Mouse (Mus musculus): ENCODE measurements around the gene Cggbp1. TPM values are rescaled to one million over a fixed set of nuclear protein-coding genes. Genes with fewer than 3 reads are reported as not detected.

Gene Cggbp1
- polyA plus RNA-seq, 1 experiment from 2014 or later, result 36.2 TPM

GRCm38 (mm10) chr16:64830291-64830690 lies 21.5 kb upstream of the Cggbp1 start:
- no peaks in the 10 kb centered on the region for H3K27me3 ChIP-seq (ENCODE audit: control insufficient read depth, insufficient read depth, low read length)
- H3K9ac ChIP-seq (ENCODE audit: low read length), result no peak overlapping the region
- no peaks in the 10 kb centered on the region for H3K36me3 ChIP-seq (ENCODE audit: control insufficient read depth, insufficient read depth, low read length)
- no peak for ATAC-seq (ENCODE audit: low FRiP score, low TSS enrichment)
- no peak overlapping the region for H3K4me2 ChIP-seq (replicated peaks; ENCODE audit: low read depth)
- 83% methylated on average over 15 of the region's 15 CpGs for WGBS
- DNase-seq (ENCODE audit: low spot score), result no peak
- no peak overlapping the region for H3K27ac ChIP-seq (replicated peaks)
- TF ChIP-seq EP300 (optimal IDR thresholded peaks at IDR 0.05) (no peak), CTCF (IDR thresholded peaks at IDR 0.05; ENCODE audit: low read depth) (no peak)
- no peaks in the 10 kb centered on the region for H3K9me3 ChIP-seq (ENCODE audit: control insufficient read depth, low read length)
- no peak overlapping the region for H3K4me3 ChIP-seq (ENCODE audit: low read depth, low read length)
- no peaks in the 10 kb centered on the region for H3K4me1 ChIP-seq (replicated peaks; ENCODE audit: control insufficient read depth, insufficient read depth)

- ATAC-seq (ENCODE audit: low FRiP score, low TSS enrichment) (no peak), DNase-seq (ENCODE audit: low spot score) (no peak)
- Histone ChIP-seq H3K9ac (ENCODE audit: low read length) (no peak overlapping the region), H3K27ac (replicated peaks) (no peak overlapping the region), H3K4me1 (replicated peaks; ENCODE audit: control insufficient read depth, insufficient read depth) (no peaks in the 10 kb centered on the region), H3K4me3 (ENCODE audit: low read depth, low read length) (no peak overlapping the region), H3K9me3 (ENCODE audit: control insufficient read depth, low read length) (no peaks in the 10 kb centered on the region), H3K36me3 (ENCODE audit: control insufficient read depth, insufficient read depth, low read length) (no peaks in the 10 kb centered on the region), H3K4me2 (replicated peaks; ENCODE audit: low read depth) (no peak overlapping the region), H3K27me3 (ENCODE audit: control insufficient read depth, insufficient read depth, low read length) (no peaks in the 10 kb centered on the region)
- WGBS, result 73% methylated on average over 1 of the region's 1 CpGs
- TF ChIP-seq EP300 (optimal IDR thresholded peaks at IDR 0.05) (no peak), CTCF (IDR thresholded peaks at IDR 0.05; ENCODE audit: low read depth) (no peak)
Observed at GRCm38 (mm10) chr16:64835996-64836545, 15.7 kb upstream of the Cggbp1 start.

- Histone ChIP-seq H3K9me3 (ENCODE audit: control insufficient read depth, low read length) (no peaks in the 10 kb centered on the region), H3K4me3 (ENCODE audit: low read depth, low read length) (no peak overlapping the region), H3K4me2 (replicated peaks; ENCODE audit: low read depth) (no peak overlapping the region), H3K4me1 (replicated peaks; ENCODE audit: control insufficient read depth, insufficient read depth) (no peaks in the 10 kb centered on the region), H3K27me3 (ENCODE audit: control insufficient read depth, insufficient read depth, low read length) (no peaks in the 10 kb centered on the region), H3K9ac (ENCODE audit: low read length) (no peak overlapping the region), H3K27ac (replicated peaks) (no peak overlapping the region), H3K36me3 (ENCODE audit: control insufficient read depth, insufficient read depth, low read length) (no peaks in the 10 kb centered on the region)
- DNase-seq (ENCODE audit: low spot score) (no peak), ATAC-seq (ENCODE audit: low FRiP score, low TSS enrichment) (no peak)
- 95% methylated on average over 2 of the region's 2 CpGs for WGBS
- TF ChIP-seq EP300 (optimal IDR thresholded peaks at IDR 0.05), result no peak
- no peak for TF ChIP-seq CTCF (IDR thresholded peaks at IDR 0.05; ENCODE audit: low read depth)
Observed at GRCm38 (mm10) chr16:64836709-64837108, 15.1 kb upstream of the Cggbp1 start.

- no peak for DNase-seq (ENCODE audit: low spot score)
- no peaks in the 10 kb centered on the region for H3K27me3 ChIP-seq (ENCODE audit: control insufficient read depth, insufficient read depth, low read length)
- no peak overlapping the region for H3K9ac ChIP-seq (ENCODE audit: low read length)
- H3K4me3 ChIP-seq (ENCODE audit: low read depth, low read length), result no peak overlapping the region
- no peak for TF ChIP-seq CTCF (IDR thresholded peaks at IDR 0.05; ENCODE audit: low read depth)
- no peak for TF ChIP-seq EP300 (optimal IDR thresholded peaks at IDR 0.05)
- WGBS, result 84% methylated on average over 5 of the region's 5 CpGs
- no peak overlapping the region for H3K4me2 ChIP-seq (replicated peaks; ENCODE audit: low read depth)
- no peaks in the 10 kb centered on the region for H3K36me3 ChIP-seq (ENCODE audit: control insufficient read depth, insufficient read depth, low read length)
- H3K4me1 ChIP-seq (replicated peaks; ENCODE audit: control insufficient read depth, insufficient read depth), result no peaks in the 10 kb centered on the region
- no peak overlapping the region for H3K27ac ChIP-seq (replicated peaks)
- no peak for ATAC-seq (ENCODE audit: low FRiP score, low TSS enrichment)
- H3K9me3 ChIP-seq (ENCODE audit: control insufficient read depth, low read length), result no peaks in the 10 kb centered on the region
Observed at GRCm38 (mm10) chr16:64841481-64842373, 10.1 kb upstream of the Cggbp1 start.

- no peaks in the 10 kb centered on the region for H3K27me3 ChIP-seq (ENCODE audit: control insufficient read depth, insufficient read depth, low read length)
- no peak overlapping the region for H3K4me3 ChIP-seq (ENCODE audit: low read depth, low read length)
- ATAC-seq (ENCODE audit: low FRiP score, low TSS enrichment), result no peak
- H3K27ac ChIP-seq (replicated peaks), result no peak overlapping the region
- no peak overlapping the region for H3K4me2 ChIP-seq (replicated peaks; ENCODE audit: low read depth)
- no peaks in the 10 kb centered on the region for H3K36me3 ChIP-seq (ENCODE audit: control insufficient read depth, insufficient read depth, low read length)
- 94% methylated on average over 3 of the region's 3 CpGs for WGBS
- no peaks in the 10 kb centered on the region for H3K9me3 ChIP-seq (ENCODE audit: control insufficient read depth, low read length)
- no peaks in the 10 kb centered on the region for H3K4me1 ChIP-seq (replicated peaks; ENCODE audit: control insufficient read depth, insufficient read depth)
- TF ChIP-seq CTCF (IDR thresholded peaks at IDR 0.05; ENCODE audit: low read depth), result peak; percentile 25
- no peak for TF ChIP-seq EP300 (optimal IDR thresholded peaks at IDR 0.05)
- no peak overlapping the region for H3K9ac ChIP-seq (ENCODE audit: low read length)
- DNase-seq (ENCODE audit: low spot score), result no peak
Observed at GRCm38 (mm10) chr16:64842374-64842729, 9.4 kb upstream of the Cggbp1 start.

- H3K4me2 ChIP-seq (replicated peaks; ENCODE audit: low read depth), result no peak overlapping the region
- no peak overlapping the region for H3K4me3 ChIP-seq (ENCODE audit: low read depth, low read length)
- H3K36me3 ChIP-seq (ENCODE audit: control insufficient read depth, insufficient read depth, low read length), result no peaks in the 10 kb centered on the region
- no peaks in the 10 kb centered on the region for H3K27me3 ChIP-seq (ENCODE audit: control insufficient read depth, insufficient read depth, low read length)
- H3K4me1 ChIP-seq (replicated peaks; ENCODE audit: control insufficient read depth, insufficient read depth), result no peaks in the 10 kb centered on the region
- H3K9ac ChIP-seq (ENCODE audit: low read length), result no peak overlapping the region
- TF ChIP-seq CTCF (IDR thresholded peaks at IDR 0.05; ENCODE audit: low read depth) (peak; percentile 51), EP300 (optimal IDR thresholded peaks at IDR 0.05) (no peak)
- 90% methylated on average over 8 of the region's 8 CpGs for WGBS
- H3K9me3 ChIP-seq (ENCODE audit: control insufficient read depth, low read length), result no peaks in the 10 kb centered on the region
- ATAC-seq (ENCODE audit: low FRiP score, low TSS enrichment) (no peak), DNase-seq (ENCODE audit: low spot score) (no peak)
- no peak overlapping the region for H3K27ac ChIP-seq (replicated peaks)
Observed at GRCm38 (mm10) chr16:64845947-64846346, 5.8 kb upstream of the Cggbp1 start.

Data from stomach, postnatal 0 days (tissue).